Mouse (Mus musculus) intestine, postnatal 0 days (tissue): ENCODE measurements around the gene Pcnx. TPM values are rescaled to one million over a fixed set of nuclear protein-coding genes. Genes with fewer than 3 reads are reported as not detected.

Source experiments
- ATAC-seq: fragments of 200-750 bp; cut with Nextera tagmentation; 2 replicates; pipeline ENCODE4 v1.8.0; 2017; ENCODE audit warnings: mild to moderate bottlenecking, moderate TSS enrichment, moderate library complexity
- H3K27ac ChIP-seq: fragments of 300-500 bp; sonication (generic); 2 replicates; pipeline ENCODE4 v1.5.1; 2014; ENCODE audit warnings: mild to moderate bottlenecking, low read depth, low read length, moderate library complexity
- H3K27me3 ChIP-seq: fragments of 300-500 bp; sonication (generic); replicated peaks from 2 replicates; pipeline ENCODE4 v1.6.1; 2014; ENCODE audit warnings: low read length, mixed read lengths; ENCODE audit not compliant: control insufficient read depth, insufficient read depth
- H3K36me3 ChIP-seq: fragments of 300-500 bp; sonication (generic); 2 replicates; pipeline ENCODE4 v1.6.1; 2014; ENCODE audit warnings: mild to moderate bottlenecking, moderate library complexity; ENCODE audit not compliant: control insufficient read depth, insufficient read depth
- H3K4me1 ChIP-seq: fragments of 300-500 bp; sonication (generic); replicated peaks from 2 replicates; pipeline ENCODE4 v1.6.1; 2014; ENCODE audit warnings: antibody characterized with exemption, low read length, mixed read lengths; ENCODE audit not compliant: control insufficient read depth, insufficient read depth
- H3K4me2 ChIP-seq: fragments of 300-500 bp; sonication (generic); replicated peaks from 2 replicates; pipeline ENCODE4 v1.6.1; 2014; ENCODE audit warnings: low read depth, mild to moderate bottlenecking, moderate library complexity
- H3K4me3 ChIP-seq: fragments of 300-500 bp; sonication (generic); 2 replicates; pipeline ENCODE4 v1.5.1; 2014; ENCODE audit warnings: low read depth, low read length
- H3K9ac ChIP-seq: fragments of 300-500 bp; sonication (generic); 2 replicates; pipeline ENCODE4 v1.6.1; 2014; ENCODE audit warnings: mild to moderate bottlenecking, low read depth, low read length
- H3K9me3 ChIP-seq: fragments of 300-500 bp; sonication (generic); 2 replicates; pipeline ENCODE4 v1.6.1; 2016; ENCODE audit warnings: mixed run types; ENCODE audit not compliant: control insufficient read depth
- CTCF ChIP-seq: sonication (generic); IDR thresholded peaks from 2 replicates; pipeline ENCODE4 v1.5.1; 2016; ENCODE audit warnings: low read depth, mild to moderate bottlenecking, control low read depth, antibody characterized with exemption, moderate library complexity
- WGBS: fragments of 180-500 bp; shearing (Covaris S2); extraction: QIAGEN DNeasy Blood & Tissue Kit; methylation state at CpG from one replicate; pipeline ENCODE4 v1.1.7; 2014; 5-methylcytosine and 5-hydroxymethylcytosine counted together
- polyA plus RNA-seq: library from polyadenylated mRNA; unstranded; fragments of >200 nt; fragmentation: Nextera tagmentation; extraction: Ambion mirVana; gene quantifications from 2 replicates; pipeline ENCODE4 v1.2.1, GENCODE M21; 2015

Gene Pcnx
- polyA plus RNA-seq, 1 experiment from 2014 or later: 12.4 TPM

DNA sequence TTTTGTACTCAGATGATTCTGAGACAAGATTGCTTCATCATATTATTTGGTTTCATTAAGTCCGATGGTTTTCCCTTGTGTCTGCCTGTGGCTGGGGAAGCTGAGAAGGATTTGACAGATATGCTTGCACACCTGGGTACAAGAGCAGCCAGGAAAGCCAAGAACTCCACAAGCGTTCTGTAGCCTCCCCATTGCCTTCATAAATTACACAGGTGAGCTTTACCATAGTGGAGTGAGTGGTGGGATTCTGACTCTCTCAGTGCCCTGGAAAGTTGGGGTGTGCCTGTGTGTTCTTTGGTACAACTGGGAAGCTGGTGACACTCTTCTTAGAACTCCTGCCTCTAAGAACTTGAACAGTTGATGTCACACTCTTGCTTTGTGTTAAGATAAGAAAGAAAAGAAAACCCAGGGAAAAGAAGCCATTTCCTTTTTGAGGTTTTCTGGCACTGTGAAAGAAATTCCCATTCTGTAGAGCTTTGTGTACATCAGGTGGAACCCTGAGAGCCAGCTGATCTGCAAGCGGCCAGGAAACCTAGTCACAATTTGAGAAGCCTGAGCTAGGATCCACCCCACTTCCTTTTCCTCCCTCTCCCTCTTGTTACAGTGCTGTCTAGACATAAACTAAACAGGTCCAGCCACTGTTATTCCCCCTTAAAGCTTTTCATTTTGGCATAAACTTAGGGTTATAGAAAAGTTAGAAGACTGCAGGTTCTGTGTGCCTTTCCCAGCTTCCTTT lies 9.6 kb downstream of the Pcnx start:
- TF ChIP-seq CTCF: no peak
- Histone ChIP-seq H3K36me3 (no peaks in the 10 kb centered on the region), H3K4me2 (no peak overlapping the region), H3K9me3 (no peaks in the 10 kb centered on the region), H3K4me1 (peaks cover 8% of the 10 kb centered on the region; the same call in 1 of the 2 replicates), H3K27ac (no peak overlapping the region), H3K9ac (no peak overlapping the region), H3K27me3 (no peaks in the 10 kb centered on the region), H3K4me3 (no peak overlapping the region)
- WGBS: 67% methylated on average over 3 of the region's 3 CpGs
- ATAC-seq: no peak

DNA sequence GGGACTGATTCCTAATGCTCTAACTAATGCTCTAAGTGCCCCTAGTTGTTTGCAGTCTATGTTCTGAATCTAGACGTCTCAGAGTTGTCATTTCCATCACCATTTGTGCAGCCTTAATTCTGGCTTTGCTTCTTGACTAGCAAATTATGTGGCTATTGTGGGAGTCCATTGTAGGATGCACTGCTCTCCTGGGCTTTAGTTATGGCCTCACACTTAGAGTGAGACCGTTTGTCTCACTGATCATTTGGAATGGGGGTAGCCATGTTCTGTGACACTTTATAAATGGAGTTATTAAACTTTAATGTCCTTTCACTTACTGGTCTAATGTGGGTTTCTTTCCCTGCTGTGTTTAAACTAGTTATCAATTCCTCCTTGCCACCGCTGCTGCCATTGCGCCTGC lies 13.5 kb downstream of the Pcnx start:
- ATAC-seq: no peak
- Histone ChIP-seq H3K4me3 (no peak overlapping the region), H3K36me3 (no peaks in the 10 kb centered on the region), H3K27me3 (no peaks in the 10 kb centered on the region), H3K4me2 (no peak overlapping the region), H3K9me3 (no peaks in the 10 kb centered on the region), H3K9ac (no peak overlapping the region), H3K27ac (no peak overlapping the region), H3K4me1 (peaks cover 18% of the 10 kb centered on the region)
- 76% methylated on average over 4 of the region's 4 CpGs for WGBS
- no peak for TF ChIP-seq CTCF

DNA sequence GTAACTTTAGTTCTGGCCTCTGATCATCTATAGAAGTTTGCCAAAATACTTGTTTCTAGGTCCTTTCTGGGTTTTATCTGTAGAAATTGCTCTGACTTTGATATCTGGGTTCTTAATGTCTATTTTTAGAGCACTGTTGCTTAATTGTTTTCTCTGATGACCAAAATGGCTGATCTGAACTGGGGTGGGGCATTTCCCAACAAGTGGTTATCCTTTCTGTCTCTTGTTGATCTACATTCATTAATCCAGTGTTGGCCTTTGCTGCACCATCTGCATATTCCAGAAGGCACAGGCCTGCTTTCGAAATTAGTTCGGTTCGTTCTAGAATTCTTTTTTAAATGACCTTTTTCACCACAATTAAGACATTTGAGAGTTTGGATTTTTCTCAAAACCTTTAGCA lies 20.3 kb downstream of the Pcnx start:
- WGBS: 90% methylated on average over 3 of the region's 3 CpGs
- no peak for ATAC-seq
- no peak overlapping the region for H3K9ac ChIP-seq
- H3K4me3 ChIP-seq: no peak overlapping the region
- H3K27me3 ChIP-seq: no peaks in the 10 kb centered on the region
- no peak overlapping the region for H3K4me2 ChIP-seq
- H3K36me3 ChIP-seq: no peaks in the 10 kb centered on the region
- no peak overlapping the region for H3K27ac ChIP-seq
- H3K4me1 ChIP-seq: peaks cover 17% of the 10 kb centered on the region
- no peak for TF ChIP-seq CTCF
- H3K9me3 ChIP-seq: no peaks in the 10 kb centered on the region

DNA sequence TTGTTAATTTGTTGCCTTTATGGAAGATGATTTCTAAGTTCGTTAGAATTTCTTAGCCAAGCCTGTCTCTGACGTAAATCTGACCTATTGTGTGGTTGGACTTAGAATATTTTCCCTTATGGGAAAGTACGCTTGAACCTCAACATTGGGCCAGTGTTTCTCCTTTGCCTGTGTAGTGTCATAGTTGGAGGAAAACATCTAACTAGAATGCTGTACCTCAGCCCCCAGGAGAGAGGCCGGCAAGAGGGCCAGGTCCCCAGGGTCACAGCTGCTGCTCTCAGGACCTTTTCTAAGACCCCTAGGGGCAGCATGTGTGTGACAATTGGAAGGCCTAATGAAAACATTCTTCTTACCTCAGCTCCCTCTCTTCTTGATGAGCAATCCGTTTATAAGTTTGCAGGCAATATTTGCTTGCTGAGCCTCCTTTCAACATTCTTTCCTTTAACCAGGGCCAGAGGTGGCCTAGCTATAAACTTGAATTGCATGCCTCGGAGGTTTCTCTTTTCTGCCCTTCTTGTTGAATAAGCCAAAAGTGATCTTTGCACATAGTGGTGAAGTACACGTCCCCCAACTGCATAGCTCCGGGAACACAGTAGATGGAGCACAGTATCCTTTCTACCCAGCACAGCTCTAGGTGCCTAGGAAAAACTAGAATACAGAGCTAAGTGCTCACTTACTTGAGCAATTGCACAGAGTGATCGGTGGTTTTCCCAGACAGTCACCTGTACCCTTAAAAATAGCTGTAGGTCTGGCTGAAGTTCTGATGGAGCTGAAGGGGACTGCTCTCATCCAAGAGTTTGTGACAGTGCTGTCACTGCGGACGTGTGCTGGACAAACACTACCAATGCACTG lies 23.7 kb downstream of the Pcnx start:
- peak; percentile 47; the same call in 1 of the 2 replicates for ATAC-seq
- Histone ChIP-seq H3K27ac (peak overlapping the region; percentile 54; the same call in 1 of the 2 replicates), H3K4me1 (peaks cover 13% of the 10 kb centered on the region; the same call in 1 of the 2 replicates), H3K9me3 (no peaks in the 10 kb centered on the region), H3K36me3 (no peaks in the 10 kb centered on the region), H3K4me2 (peak overlapping the region; percentile 44; the same call in 1 of the 2 replicates), H3K9ac (no peak overlapping the region), H3K27me3 (no peaks in the 10 kb centered on the region), H3K4me3 (no peak overlapping the region)
- no peak for TF ChIP-seq CTCF
- 40% methylated on average over 11 of the region's 11 CpGs for WGBS

DNA sequence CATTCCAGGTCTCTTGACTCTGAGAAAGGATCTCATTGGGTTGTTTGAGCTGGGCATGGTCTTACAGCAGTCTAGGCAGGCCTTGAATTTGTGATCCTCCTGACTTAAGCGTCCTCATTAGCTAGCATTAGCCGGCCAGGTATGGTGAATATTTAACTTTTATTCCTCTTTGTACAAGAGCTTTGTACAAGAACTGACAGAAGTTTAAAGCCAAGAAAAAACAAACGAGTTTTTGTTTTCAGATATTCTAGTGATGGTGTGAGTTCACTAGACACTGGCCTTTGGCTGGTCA lies 24.2 kb downstream of the Pcnx start:
- ATAC-seq: peak; percentile 54
- Histone ChIP-seq H3K36me3 (no peaks in the 10 kb centered on the region), H3K4me3 (no peak overlapping the region), H3K4me1 (peaks cover 13% of the 10 kb centered on the region; the same call in 1 of the 2 replicates), H3K4me2 (peak overlapping the region; percentile 44; the same call in 1 of the 2 replicates), H3K27me3 (no peaks in the 10 kb centered on the region), H3K27ac (peak overlapping the region; percentile 54; the same call in 1 of the 2 replicates), H3K9me3 (no peaks in the 10 kb centered on the region), H3K9ac (no peak overlapping the region)
- WGBS: 38% methylated on average over 3 of the region's 3 CpGs
- TF ChIP-seq CTCF: no peak

DNA sequence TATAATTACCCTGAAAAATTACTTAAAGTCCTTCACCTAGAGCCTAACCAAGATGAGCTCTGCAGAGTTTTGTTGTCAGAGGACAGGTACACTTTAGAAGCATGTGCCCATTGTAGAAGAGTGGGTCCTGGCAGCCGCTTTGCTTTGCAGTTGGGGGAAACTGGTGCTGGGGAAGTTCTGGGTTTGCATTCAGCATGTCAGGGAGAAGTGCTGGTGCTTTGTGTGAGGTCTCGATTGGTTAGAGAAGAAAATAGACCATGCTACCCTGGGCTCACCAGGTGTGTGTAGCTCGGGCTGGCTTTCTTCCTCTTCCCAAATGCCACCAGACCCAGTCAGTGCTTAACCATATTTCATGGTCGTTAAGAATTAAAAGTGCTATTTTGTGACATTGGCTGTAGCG lies 25.2 kb downstream of the Pcnx start:
- H3K27me3 ChIP-seq: no peaks in the 10 kb centered on the region
- no peak overlapping the region for H3K27ac ChIP-seq
- H3K4me3 ChIP-seq: no peak overlapping the region
- H3K36me3 ChIP-seq: no peaks in the 10 kb centered on the region
- H3K9ac ChIP-seq: no peak overlapping the region
- H3K4me1 ChIP-seq: peaks cover 13% of the 10 kb centered on the region; the same call in 1 of the 2 replicates
- peak overlapping the region; percentile 14; the same call in 1 of the 2 replicates for H3K4me2 ChIP-seq
- TF ChIP-seq CTCF: no peak
- no peaks in the 10 kb centered on the region for H3K9me3 ChIP-seq
- ATAC-seq: no peak
- 41% methylated on average over 5 of the region's 5 CpGs for WGBS
